ENCODE assay signal across 8 mouse cellular contexts in the genomic region with DNA sequence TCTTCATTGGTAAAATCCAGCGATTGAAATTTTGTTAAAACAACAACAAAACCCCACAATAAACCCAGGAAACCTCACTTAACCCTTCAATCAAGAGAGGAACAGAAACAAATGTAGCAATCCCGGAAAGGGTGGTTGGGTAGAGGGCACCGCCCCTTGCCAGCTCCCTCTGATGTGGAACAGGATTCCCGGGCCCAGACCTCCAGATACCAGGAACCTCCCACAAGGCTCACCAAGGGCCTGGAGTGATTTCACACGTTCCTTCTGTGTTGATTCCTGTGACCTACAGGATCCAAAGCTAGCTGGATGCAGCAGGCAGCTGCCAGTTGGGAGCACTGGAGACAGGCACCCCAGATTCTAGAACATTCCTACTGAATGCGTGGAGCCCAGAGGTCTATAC. TPM values are rescaled to one million over a fixed set of nuclear protein-coding genes. Genes with fewer than 3 reads are reported as not detected.
DNase-seq lines count a peak whose midpoint lies in the region; ATAC-seq and TF ChIP-seq lines count a peak whose summit lies in the region.

No protein-coding gene starts in this region.

- H3K4me2 ChIP-seq in hindbrain, embryonic 13.5 days, result peak overlapping the region; percentile 80
- H3K4me2 ChIP-seq in midbrain, embryonic 11.5 days, result peak overlapping the region; percentile 0; the same call in 1 of the 2 replicates

- 65% methylated on average over 6 of the region's 6 CpGs for WGBS in hindbrain, embryonic 13.5 days
- 73% methylated on average over 6 of the region's 6 CpGs for WGBS in midbrain, embryonic 11.5 days

- H3K9me3 ChIP-seq in erythroblast, embryonic 14.5 days (ENCODE audit: control insufficient read depth, low read length), result no peaks in the 10 kb centered on the region
- no peaks in the 10 kb centered on the region for H3K9me3 ChIP-seq in MEL (replicated peaks; ENCODE audit: insufficient read depth, low read length)
- H3K9me3 ChIP-seq in hindbrain, embryonic 13.5 days, result no peaks in the 10 kb centered on the region
- no peaks in the 10 kb centered on the region for H3K9me3 ChIP-seq in midbrain, embryonic 11.5 days (ENCODE audit: control insufficient read depth, low read length)

- ATAC-seq in erythroblast, adult 5-6 weeks (replicated peaks; ENCODE audit: low FRiP score, poor library complexity, severe bottlenecking), result no peak
- no peak for ATAC-seq in hindbrain, embryonic 13.5 days (ENCODE audit: low FRiP score)
- ATAC-seq in midbrain, embryonic 11.5 days (ENCODE audit: low FRiP score), result no peak

- H3K36me3 ChIP-seq in erythroblast, embryonic 14.5 days (ENCODE audit: control insufficient read depth), result peaks cover 55% of the 10 kb centered on the region
- peaks cover 13 to 24% of the 10 kb centered on the region in 2 experiments for H3K36me3 ChIP-seq in MEL (ENCODE audit: control insufficient read depth in 1 of 2, insufficient read depth in 2 of 2, low read length in 2 of 2)
- peaks cover 43% of the 10 kb centered on the region for H3K36me3 ChIP-seq in hindbrain, embryonic 13.5 days
- peaks cover 27% of the 10 kb centered on the region for H3K36me3 ChIP-seq in midbrain, embryonic 11.5 days (ENCODE audit: control insufficient read depth, insufficient read depth, low read length)

- H3K27ac ChIP-seq in MEL (ENCODE audit: control insufficient read depth, low read depth, low read length), result no peak overlapping the region
- H3K27ac ChIP-seq in hindbrain, embryonic 13.5 days, result no peak overlapping the region
- no peak overlapping the region for H3K27ac ChIP-seq in midbrain, embryonic 11.5 days (ENCODE audit: low read depth, low read length)

- H3K79me2 ChIP-seq in MEL (ENCODE audit: control insufficient read depth, insufficient read depth, low read length, poor library complexity), result peaks cover 43% of the 10 kb centered on the region

- peak overlapping the region; percentile 78 for H3K4me3 ChIP-seq in erythroblast, embryonic 14.5 days (replicated peaks)
- peak overlapping the region; percentile 87 to 91; a peak in 3 of 4 replicates for H3K4me3 ChIP-seq in MEL (ENCODE audit: control insufficient read depth in 1 of 2, insufficient read depth in 1 of 2, low read depth in 2 of 2, low read length in 2 of 2)
- peak overlapping the region; percentile 95 for H3K4me3 ChIP-seq in hindbrain, embryonic 13.5 days
- no peak overlapping the region for H3K4me3 ChIP-seq in midbrain, embryonic 11.5 days (ENCODE audit: low read depth, low read length)

- H3K4me1 ChIP-seq in erythroblast, embryonic 14.5 days (ENCODE audit: control insufficient read depth), result peaks cover 37% of the 10 kb centered on the region
- peaks cover 4 to 17% of the 10 kb centered on the region in 2 experiments; a peak in 3 of 4 replicates for H3K4me1 ChIP-seq in MEL (ENCODE audit: control insufficient read depth in 1 of 2, insufficient read depth in 2 of 2, low read length in 2 of 2)
- peaks cover 46% of the 10 kb centered on the region for H3K4me1 ChIP-seq in hindbrain, embryonic 13.5 days (replicated peaks)
- peaks cover 20% of the 10 kb centered on the region for H3K4me1 ChIP-seq in midbrain, embryonic 11.5 days (ENCODE audit: control insufficient read depth, insufficient read depth, low read length)

- no peak for DNase-seq in MEL (ENCODE audit: low read depth, low spot score)
- DNase-seq in midbrain, embryonic 11.5 days (ENCODE audit: low spot score, missing footprints), result no peak
- no peak for DNase-seq in thymus, postnatal 10 days (ENCODE audit: low spot score in 2 of 2)
- DNase-seq in frontal cortex, postnatal 25 days (ENCODE audit: low spot score in 2 of 2), result no peak
- DNase-seq in kidney, postnatal 25 days, result no peak

- peak overlapping the region; percentile 95 for H3K9ac ChIP-seq in MEL (ENCODE audit: control insufficient read depth, low read depth, low read length, poor library complexity, severe bottlenecking)
- H3K9ac ChIP-seq in hindbrain, embryonic 13.5 days, result peak overlapping the region; percentile 98
- no peak overlapping the region for H3K9ac ChIP-seq in midbrain, embryonic 11.5 days (ENCODE audit: low read length)

- TF ChIP-seq EP300 in MEL (IDR thresholded peaks at IDR 0.05; ENCODE audit: low read depth in 1 of 2, low read length in 2 of 2), result no peak

- TF ChIP-seq POLR2A in MEL (IDR thresholded peaks at IDR 0.05; ENCODE audit: control insufficient read depth in 1 of 2, insufficient read depth in 1 of 2, low read depth in 1 of 2, low read length in 2 of 2, poor library complexity in 1 of 2), result no peak; a peak in 1 of 4 replicates

- no peak for TF ChIP-seq CTCF in MEL (IDR thresholded peaks at IDR 0.05 in 2 of 3, conservative IDR thresholded peaks at IDR 0.05 in 1 of 3; ENCODE audit: control insufficient read depth in 1 of 3, insufficient read depth in 1 of 3, low read depth in 2 of 3, low read length in 3 of 3, poor library complexity in 1 of 3, severe bottlenecking in 1 of 3)

- peaks cover 21% of the 10 kb centered on the region for H3K27me3 ChIP-seq in erythroblast, embryonic 14.5 days (ENCODE audit: control insufficient read depth)
- no peaks in the 10 kb centered on the region for H3K27me3 ChIP-seq in MEL (ENCODE audit: control insufficient read depth in 1 of 2, insufficient read depth in 2 of 2, low read length in 2 of 2)
- no peaks in the 10 kb centered on the region for H3K27me3 ChIP-seq in hindbrain, embryonic 13.5 days
- H3K27me3 ChIP-seq in midbrain, embryonic 11.5 days (ENCODE audit: control insufficient read depth, insufficient read depth, low read length), result no peaks in the 10 kb centered on the region

- no peak for TF ChIP-seq RAD21 in MEL (IDR thresholded peaks at IDR 0.05; ENCODE audit: low read depth, low read length)

TF ChIP-seq in MEL, 35 proteins besides CTCF, POLR2A, EP300 and RAD21:
- no peak for TF ChIP-seq ETS1 (IDR thresholded peaks at IDR 0.05; ENCODE audit: low read depth, low read length)
- TF ChIP-seq MXI1 (IDR thresholded peaks at IDR 0.05; ENCODE audit: low read depth, low read length), result no peak

RNA-seq across cellular contexts. Expression of a gene that starts 1.8 kb away (rescaled TPM):
- 6.1 and 6.3 TPM in 2 replicates for polyA plus RNA-seq in erythroblast, embryonic 14.5 days (2012)
- total RNA-seq in erythroblast, adult 5-6 weeks (2015; ENCODE audit: low replicate concordance), result 66.3 and 90.5 TPM in 2 replicates
- total RNA-seq in erythroblast, adult 5-6 weeks (2017; ENCODE audit: low replicate concordance), result 48.8 and 90.3 TPM in 2 replicates
- total RNA-seq in MEL (2012; rRNA removed), result 515 and 606 TPM in 2 replicates
- 100 to 1,000 TPM; 394 to 458 TPM for polyA plus RNA-seq in MEL (2012; ENCODE audit: insufficient read depth in 1 of 2, insufficient read length in 2 of 2, low read depth in 1 of 2, low replicate concordance in 2 of 2, missing spikeins in 1 of 2)
- 665 and 670 TPM in 2 replicates for polyA plus RNA-seq in hindbrain, embryonic 13.5 days (2015; fragmentation: Nextera tagmentation; extraction: Ambion mirVana)
- polyA plus RNA-seq in midbrain, embryonic 11.5 days (2014; fragmentation: Nextera tagmentation; extraction: Ambion mirVana), result 697 and 701 TPM in 2 replicates

RNA-seq across cellular contexts. Expression of a gene that starts 1.9 kb away (rescaled TPM):
- 0.01 and 0.07 TPM in 2 replicates for polyA plus RNA-seq in erythroblast, embryonic 14.5 days (2012)
- total RNA-seq in erythroblast, adult 5-6 weeks (2015; ENCODE audit: low replicate concordance), result not detected in 2 replicates
- total RNA-seq in erythroblast, adult 5-6 weeks (2017; ENCODE audit: low replicate concordance), result 0.34 and 0.84 TPM in 2 replicates
- total RNA-seq in MEL (2012; rRNA removed), result 2.8 and 3.1 TPM in 2 replicates
- 1 to 10 TPM in 1 of 2 experiments, not detected in 1; 4.3 TPM for polyA plus RNA-seq in MEL (2012; ENCODE audit: insufficient read depth in 1 of 2, insufficient read length in 2 of 2, low read depth in 1 of 2, low replicate concordance in 2 of 2, missing spikeins in 1 of 2)
- 52.7 TPM in 2 replicates for polyA plus RNA-seq in hindbrain, embryonic 13.5 days (2015; fragmentation: Nextera tagmentation; extraction: Ambion mirVana)
- 14.6 and 17.8 TPM in 2 replicates for polyA plus RNA-seq in midbrain, embryonic 11.5 days (2014; fragmentation: Nextera tagmentation; extraction: Ambion mirVana)

RNA-seq across cellular contexts. Expression of a gene that starts 15.6 kb away (rescaled TPM):
- 2.3 and 2.5 TPM in 2 replicates for polyA plus RNA-seq in erythroblast, embryonic 14.5 days (2012)
- 1.7 and 7.3 TPM in 2 replicates for total RNA-seq in erythroblast, adult 5-6 weeks (2015; ENCODE audit: low replicate concordance)
- total RNA-seq in erythroblast, adult 5-6 weeks (2017; ENCODE audit: low replicate concordance), result 1.3 and 10.0 TPM in 2 replicates
- total RNA-seq in MEL (2012; rRNA removed), result 33.9 and 34.2 TPM in 2 replicates
- 10 to 100 TPM in 1 of 2 experiments, not detected in 1; 44.4 TPM for polyA plus RNA-seq in MEL (2012; ENCODE audit: insufficient read depth in 1 of 2, insufficient read length in 2 of 2, low read depth in 1 of 2, low replicate concordance in 2 of 2, missing spikeins in 1 of 2)
- 22.5 and 23.4 TPM in 2 replicates for polyA plus RNA-seq in hindbrain, embryonic 13.5 days (2015; fragmentation: Nextera tagmentation; extraction: Ambion mirVana)
- 11.1 and 14.5 TPM in 2 replicates for polyA plus RNA-seq in midbrain, embryonic 11.5 days (2014; fragmentation: Nextera tagmentation; extraction: Ambion mirVana)

RNA-seq across cellular contexts. Expression of a gene that starts 30.0 kb away (rescaled TPM):
- polyA plus RNA-seq in erythroblast, embryonic 14.5 days (2012), result 0.58 and 1.0 TPM in 2 replicates
- total RNA-seq in erythroblast, adult 5-6 weeks (2015; ENCODE audit: low replicate concordance), result not detected in 2 replicates
- 2.8 and 4.9 TPM in 2 replicates for total RNA-seq in erythroblast, adult 5-6 weeks (2017; ENCODE audit: low replicate concordance)
- 35.2 and 41.2 TPM in 2 replicates for total RNA-seq in MEL (2012; rRNA removed)
- polyA plus RNA-seq in MEL (2012; ENCODE audit: insufficient read depth in 1 of 2, insufficient read length in 2 of 2, low read depth in 1 of 2, low replicate concordance in 2 of 2, missing spikeins in 1 of 2), result 10 to 100 TPM in 1 of 2 experiments, not detected in 1; 30.9 TPM
- polyA plus RNA-seq in hindbrain, embryonic 13.5 days (2015; fragmentation: Nextera tagmentation; extraction: Ambion mirVana), result 31.9 and 35.0 TPM in 2 replicates
- polyA plus RNA-seq in midbrain, embryonic 11.5 days (2014; fragmentation: Nextera tagmentation; extraction: Ambion mirVana), result 29.8 and 30.3 TPM in 2 replicates

Comparison
In these comparisons a context has a peak if more than half of its experiments do, and no peak if none do; other contexts are left out.
1. RNA of a gene that starts 1.8 kb away (polyA plus RNA-seq): 697 to 701 TPM in midbrain, embryonic 11.5 days, 665 to 670 TPM in hindbrain, embryonic 13.5 days and 394 to 458 TPM in MEL; 6.1 to 6.3 TPM in erythroblast, embryonic 14.5 days; every median in the first group is over 10 times any median in the second.